Mouse (Mus musculus) limb, embryonic 11.5 days (tissue): ENCODE measurements around the gene Pold2. TPM values are rescaled to one million over a fixed set of nuclear protein-coding genes. Genes with fewer than 3 reads are reported as not detected.
"Not testable (repeated sequence)": the region's sequence is repeated elsewhere in the genome, so short reads cannot be mapped to it uniquely, and the experiment has no call there.

Experiments used
- ATAC-seq: fragments of 200-750 bp; cut with Nextera tagmentation; 2 replicates; pipeline ENCODE4 v1.8.0; 2017; ENCODE audit warnings: low read depth; ENCODE audit not compliant: insufficient number of reproducible peaks, low FRiP score, low TSS enrichment
- DNase-seq: peaks from one replicate; pipeline ENCODE4 v3.0.0-alpha.2; 2015; ENCODE audit warnings: low spot score
- H3K27ac ChIP-seq: fragments of 300-500 bp; sonication (generic); replicated peaks from 2 replicates; pipeline ENCODE4 v1.5.1; 2014; ENCODE audit warnings: low read depth, mild to moderate bottlenecking, low read length
- H3K27me3 ChIP-seq: fragments of 300-500 bp; sonication (generic); 2 replicates; pipeline ENCODE4 v1.6.1; 2014; ENCODE audit warnings: mild to moderate bottlenecking, low read length, mixed read lengths; ENCODE audit not compliant: control insufficient read depth, insufficient read depth
- H3K36me3 ChIP-seq: fragments of 300-500 bp; sonication (generic); 2 replicates; pipeline ENCODE4 v1.6.1; 2014; ENCODE audit warnings: mild to moderate bottlenecking, low read length, moderate library complexity, mixed read lengths; ENCODE audit not compliant: control insufficient read depth, insufficient read depth
- H3K4me1 ChIP-seq: fragments of 300-500 bp; sonication (generic); 2 replicates; pipeline ENCODE4 v1.6.1; 2014; ENCODE audit warnings: low read length, mixed read lengths; ENCODE audit not compliant: control insufficient read depth, insufficient read depth
- H3K4me2 ChIP-seq: fragments of 300-500 bp; sonication (generic); 2 replicates; pipeline ENCODE4 v1.6.1; 2014; ENCODE audit warnings: low read depth, mild to moderate bottlenecking, moderate library complexity; ENCODE audit not compliant: severe bottlenecking
- H3K4me3 ChIP-seq: fragments of 300-500 bp; sonication (generic); 2 replicates; pipeline ENCODE4 v1.5.1; 2014; ENCODE audit warnings: low read depth, low read length
- H3K9ac ChIP-seq: fragments of 300-500 bp; sonication (generic); 2 replicates; pipeline ENCODE4 v1.6.1; 2014; ENCODE audit warnings: mild to moderate bottlenecking, low read length
- H3K9me3 ChIP-seq: fragments of 300-500 bp; sonication (generic); 2 replicates; pipeline ENCODE4 v1.6.1; 2016; ENCODE audit warnings: low read length; ENCODE audit not compliant: control insufficient read depth
- WGBS: fragments of 180-500 bp; shearing (Covaris S2); extraction: QIAGEN DNeasy Blood & Tissue Kit; methylation state at CpG from one replicate; pipeline ENCODE4 v1.1.7; 2014; 5-methylcytosine and 5-hydroxymethylcytosine counted together
- polyA plus RNA-seq: library from polyadenylated mRNA; unstranded; fragments of >200 nt; fragmentation: Nextera tagmentation; extraction: Ambion mirVana; gene quantifications from 2 replicates; pipeline ENCODE4 v1.2.1, GENCODE M21; 2014

Pold2 gene
- polyA plus RNA-seq, 1 experiment from 2014 or later: 111 TPM

DNA sequence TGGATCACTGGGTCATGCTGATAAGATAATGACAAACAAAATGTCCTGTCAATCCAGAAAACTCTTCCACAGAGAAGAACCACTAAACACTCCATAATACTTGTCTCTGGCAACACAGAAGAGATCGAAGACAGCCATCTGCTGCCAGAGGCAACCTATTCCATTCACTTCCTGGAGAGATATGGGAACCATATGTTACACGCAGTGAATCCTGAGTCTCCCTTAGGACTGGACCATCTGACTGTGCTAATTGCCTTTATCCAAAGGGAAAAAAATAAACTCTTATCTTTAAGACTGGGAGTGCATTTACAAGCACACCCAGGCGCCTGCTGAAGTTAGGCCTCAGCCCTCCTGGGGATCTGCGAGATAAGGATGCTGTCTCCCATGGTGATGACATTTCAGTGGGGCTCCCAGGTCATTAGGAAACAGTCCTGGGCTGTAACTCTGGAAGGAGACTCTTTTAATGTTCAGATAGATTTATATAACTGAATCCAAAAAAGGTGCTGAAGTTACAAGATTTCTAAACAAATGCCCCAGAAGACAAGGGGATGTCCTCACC, 14.8 kb upstream of the Pold2 start:
- Histone ChIP-seq H3K4me2 (no peak overlapping the region), H3K36me3 (no peaks in the 10 kb centered on the region), H3K27ac (no peak overlapping the region), H3K9ac (no peak overlapping the region), H3K4me3 (no peak overlapping the region), H3K4me1 (peaks cover 19% of the 10 kb centered on the region), H3K9me3 (no peaks in the 10 kb centered on the region), H3K27me3 (no peaks in the 10 kb centered on the region)
- WGBS: 17% methylated on average over 4 of the region's 4 CpGs
- no peak for ATAC-seq
- no peak for DNase-seq

DNA sequence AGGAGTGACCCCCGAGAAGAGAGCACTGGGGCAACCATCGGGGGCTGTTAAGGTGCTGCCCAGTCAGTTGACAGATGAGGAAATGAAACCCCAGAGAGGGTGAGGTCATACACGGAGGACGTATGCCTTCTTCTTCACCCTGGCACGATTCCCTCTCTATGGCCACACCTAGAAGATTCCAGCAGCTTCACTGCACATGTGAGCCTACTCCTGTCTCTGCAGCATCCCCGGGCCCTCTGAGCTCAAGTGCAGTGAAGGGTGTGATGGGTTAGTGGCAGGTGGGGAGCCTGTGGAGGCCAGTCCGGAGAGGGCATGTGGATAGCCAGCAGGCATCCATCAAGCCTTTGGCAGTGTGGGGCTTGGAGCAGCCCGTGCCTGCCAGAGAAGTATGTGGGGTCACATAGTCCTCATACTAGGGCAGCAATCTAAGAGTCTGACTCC, 14.1 kb upstream of the Pold2 start:
- ATAC-seq (no peak), DNase-seq (no peak)
- 48% methylated on average over 8 of the region's 8 CpGs for whole genome bisulfite sequencing
- Histone ChIP-seq H3K27ac (no peak overlapping the region), H3K9ac (no peak overlapping the region), H3K27me3 (no peaks in the 10 kb centered on the region), H3K9me3 (no peaks in the 10 kb centered on the region), H3K36me3 (no peaks in the 10 kb centered on the region), H3K4me3 (no peak overlapping the region), H3K4me2 (no peak overlapping the region), H3K4me1 (peaks cover 13% of the 10 kb centered on the region)

DNA sequence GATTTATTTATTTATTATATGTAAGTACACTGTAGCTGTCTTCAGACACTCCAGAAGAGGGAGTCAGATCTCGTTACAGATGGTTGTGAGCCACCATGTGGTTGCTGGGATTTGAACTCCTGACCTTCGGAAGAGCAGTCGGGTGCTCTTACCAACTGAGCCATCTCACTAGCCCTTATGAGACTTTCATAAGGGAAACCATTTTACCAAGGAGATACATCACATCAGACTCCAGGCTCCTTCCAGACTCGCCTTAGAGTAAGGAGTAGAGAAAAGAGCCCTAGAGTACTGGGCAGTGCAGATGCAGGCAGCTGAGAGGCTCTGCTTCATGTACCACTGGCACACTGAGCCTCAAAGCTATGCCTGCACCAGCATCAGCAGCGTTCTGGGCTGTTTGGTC, 10.5 kb upstream of the Pold2 start:
- not testable (repeated sequence) for H3K36me3 ChIP-seq, ATAC-seq, H3K9me3 ChIP-seq, H3K4me3 ChIP-seq, H3K4me2 ChIP-seq, H3K27me3 ChIP-seq, H3K27ac ChIP-seq, H3K9ac ChIP-seq
- peak; percentile 36 for DNase-seq
- H3K4me1 ChIP-seq: peaks cover 10% of the 10 kb centered on the region; the same call in 1 of the 2 replicates
- WGBS: 37% methylated on average over 5 of the region's 5 CpGs

DNA sequence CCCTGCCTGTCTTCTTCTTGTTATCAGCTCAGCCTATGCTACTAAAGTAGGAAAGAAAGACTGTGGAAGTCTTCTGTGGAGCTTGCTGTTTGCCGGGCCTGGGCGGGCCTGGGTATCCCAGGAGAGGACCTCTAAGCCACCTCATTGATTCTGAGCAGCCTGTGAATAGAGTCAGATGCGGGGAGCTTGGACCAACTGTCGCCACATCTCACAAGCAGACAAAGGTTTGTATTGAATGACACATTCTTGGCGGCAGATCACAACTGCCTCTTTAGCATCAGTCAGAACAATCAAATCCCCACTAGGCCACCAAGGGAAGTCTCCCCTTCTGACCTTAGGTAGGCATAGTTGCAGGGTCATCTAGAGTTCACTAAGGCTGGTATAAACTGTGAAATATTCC, 9.2 kb upstream of the Pold2 start:
- 70% methylated on average over 5 of the region's 5 CpGs for WGBS
- Histone ChIP-seq H3K9me3 (no peaks in the 10 kb centered on the region), H3K36me3 (no peaks in the 10 kb centered on the region), H3K27ac (no peak overlapping the region), H3K27me3 (no peaks in the 10 kb centered on the region), H3K9ac (no peak overlapping the region), H3K4me1 (peaks cover 10% of the 10 kb centered on the region; the same call in 1 of the 2 replicates), H3K4me3 (no peak overlapping the region), H3K4me2 (no peak overlapping the region)
- ATAC-seq (no peak), DNase-seq (no peak)

DNA sequence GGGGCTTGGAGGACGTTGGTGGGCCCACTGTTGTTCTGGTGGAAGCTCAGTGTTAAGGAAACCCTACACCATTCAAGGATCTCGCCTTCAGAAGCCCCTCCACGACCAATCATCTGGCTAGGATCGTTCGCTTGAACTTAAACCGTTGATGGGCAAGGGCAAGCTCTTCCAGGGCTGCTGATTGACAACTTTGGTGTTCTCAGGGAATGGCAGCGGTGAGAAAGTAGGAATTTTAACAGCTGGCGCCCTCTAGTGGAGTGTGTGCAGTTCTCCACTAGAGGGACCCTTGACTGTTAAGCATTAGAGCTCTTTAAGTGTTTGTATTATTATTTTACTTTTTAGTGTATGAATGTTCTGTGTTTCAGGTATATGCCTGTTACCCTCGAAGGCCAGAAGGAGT, 8.1 kb upstream of the Pold2 start:
- no peaks in the 10 kb centered on the region for H3K36me3 ChIP-seq
- ATAC-seq: no peak
- H3K27me3 ChIP-seq: no peaks in the 10 kb centered on the region
- no peak overlapping the region for H3K4me3 ChIP-seq
- no peaks in the 10 kb centered on the region for H3K9me3 ChIP-seq
- no peak overlapping the region for H3K4me2 ChIP-seq
- peaks cover 10% of the 10 kb centered on the region; the same call in 1 of the 2 replicates for H3K4me1 ChIP-seq
- 17% methylated on average over 9 of the region's 9 CpGs for WGBS
- peak; percentile 78 for DNase-seq
- H3K27ac ChIP-seq: no peak overlapping the region
- no peak overlapping the region for H3K9ac ChIP-seq

DNA sequence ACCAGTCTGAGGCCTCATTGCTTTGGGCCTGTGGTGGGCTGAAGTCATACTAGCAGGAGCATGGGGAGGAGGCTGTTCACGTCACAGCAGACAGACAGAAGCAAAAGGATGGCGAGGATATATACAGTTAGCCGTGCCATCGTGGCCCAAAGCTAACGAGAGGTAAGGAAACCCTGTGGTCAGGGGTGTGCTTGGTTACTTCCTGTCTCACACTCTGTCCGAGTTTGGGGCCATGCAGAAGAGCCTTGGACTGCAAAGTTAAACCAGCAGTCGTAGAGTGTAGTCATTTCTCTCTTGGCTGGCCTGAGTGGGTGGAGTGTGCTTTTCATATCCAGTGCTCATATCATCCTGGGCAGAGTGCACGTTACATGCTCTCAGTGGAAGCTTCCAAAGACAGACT, 4.4 kb upstream of the Pold2 start:
- Histone ChIP-seq H3K27ac (no peak overlapping the region), H3K9ac (0 out of 2 replicates have a peak overlapping the region, but pooled peaks have one; percentile 4), H3K36me3 (no peaks in the 10 kb centered on the region), H3K27me3 (no peaks in the 10 kb centered on the region), H3K9me3 (no peaks in the 10 kb centered on the region), H3K4me2 (no peak overlapping the region), H3K4me1 (no peaks in the 10 kb centered on the region; the same call in 1 of the 2 replicates), H3K4me3 (no peak overlapping the region)
- no peak for ATAC-seq
- DNase-seq: no peak
- WGBS: 73% methylated on average over 8 of the region's 8 CpGs

DNA sequence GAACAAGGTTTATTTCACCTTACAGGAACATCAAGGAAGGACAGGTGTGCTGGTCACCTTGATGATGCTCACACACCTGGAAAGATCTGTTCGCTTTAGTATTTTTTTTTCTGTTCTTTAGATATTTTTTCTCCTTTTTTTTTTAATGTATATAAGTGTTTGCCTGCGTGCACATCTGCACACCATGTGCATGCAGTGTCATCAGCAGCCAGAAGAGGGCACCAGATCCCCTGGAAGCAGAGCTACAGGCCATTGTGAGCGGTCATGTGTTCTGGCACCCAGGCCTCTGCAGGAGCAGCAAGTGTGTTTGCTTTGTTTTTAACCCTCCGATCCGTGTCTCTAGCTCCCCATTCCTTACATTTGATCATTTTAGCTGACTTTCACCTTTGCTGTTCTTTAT, 1.8 kb upstream of the Pold2 start:
- peaks cover 6% of the 10 kb centered on the region for H3K4me1 ChIP-seq
- H3K9ac ChIP-seq: no peak overlapping the region
- DNase-seq (peak; percentile 83), ATAC-seq (no peak)
- H3K9me3 ChIP-seq: no peaks in the 10 kb centered on the region
- H3K4me2 ChIP-seq: no peak overlapping the region
- H3K27ac ChIP-seq: no peak overlapping the region
- 60% methylated on average over 5 of the region's 5 CpGs for WGBS
- H3K4me3 ChIP-seq: no peak overlapping the region
- peaks cover 1% of the 10 kb centered on the region; the same call in 1 of the 2 replicates for H3K36me3 ChIP-seq
- no peaks in the 10 kb centered on the region for H3K27me3 ChIP-seq

DNA sequence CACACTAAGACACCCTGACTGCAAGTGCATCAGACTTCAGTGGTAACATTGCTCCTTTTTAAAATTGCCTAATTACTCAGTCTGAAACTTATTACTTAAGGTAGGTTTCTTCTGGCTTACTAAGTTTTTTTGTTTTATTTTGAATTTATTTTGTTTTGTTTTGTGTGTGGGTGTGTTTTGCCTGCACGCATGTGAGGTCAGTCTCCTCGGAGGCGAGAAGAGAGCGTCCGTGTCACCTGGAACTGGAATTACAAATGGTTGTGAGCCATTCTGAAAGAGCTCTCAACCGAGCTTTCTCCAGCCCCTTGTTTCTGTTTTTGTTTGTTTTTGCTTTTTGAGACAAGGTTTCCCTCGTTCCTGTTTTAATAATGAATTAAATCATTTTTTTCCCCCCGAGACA, 569 bp upstream of the Pold2 start:
- Histone ChIP-seq H3K4me2 (peak overlapping the region; percentile 53), H3K9ac (peak overlapping the region; percentile 58), H3K9me3 (no peaks in the 10 kb centered on the region), H3K27me3 (no peaks in the 10 kb centered on the region), H3K4me3 (peak overlapping the region; percentile 58), H3K27ac (peak overlapping the region; percentile 77), H3K36me3 (peaks cover 12% of the 10 kb centered on the region), H3K4me1 (peaks cover 6% of the 10 kb centered on the region)
- DNase-seq: no peak
- ATAC-seq: no peak
- WGBS: 59% methylated on average over 8 of the region's 8 CpGs

DNA sequence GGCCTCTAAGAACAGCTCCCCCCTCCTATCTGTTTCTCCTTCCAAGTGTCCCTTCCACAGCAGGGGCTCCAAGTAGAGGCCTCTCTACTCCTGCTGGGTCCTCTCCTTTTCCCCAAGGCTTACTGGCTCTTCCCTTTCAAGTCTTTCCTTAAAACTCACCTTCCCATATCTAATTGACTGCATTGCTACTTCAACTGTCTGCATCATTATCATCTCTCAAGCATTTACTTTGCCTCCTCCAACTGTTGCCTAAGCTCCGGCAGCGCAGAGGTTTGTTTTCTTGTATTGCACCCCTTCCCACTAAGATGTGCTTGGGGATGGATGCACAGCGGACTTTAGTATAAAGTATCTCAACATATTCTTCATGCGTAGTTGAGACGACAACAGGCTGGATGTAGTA, 671 bp downstream of the Pold2 start:
- Histone ChIP-seq H3K4me1 (peaks cover 6% of the 10 kb centered on the region), H3K27ac (no peak overlapping the region), H3K27me3 (no peaks in the 10 kb centered on the region), H3K9me3 (no peaks in the 10 kb centered on the region), H3K4me2 (peak overlapping the region; percentile 61), H3K36me3 (peaks cover 17% of the 10 kb centered on the region), H3K4me3 (peak overlapping the region; percentile 58), H3K9ac (peak overlapping the region; percentile 75)
- no peak for DNase-seq
- WGBS: 9% methylated on average over 5 of the region's 5 CpGs
- no peak for ATAC-seq
